Mouse (Mus musculus) kidney, adult 11 months (tissue): ENCODE measurements at regions not wholly inside any gene's neighbourhood (a gene's known extent, or its start where the extent isn't known, plus 50 kb on each side); places are given as distances from the start of the nearest gene placed in this dataset.

Experiments used
- DNase-seq: peaks from one replicate; pipeline ENCODE4 v3.0.0; 2022

DNA sequence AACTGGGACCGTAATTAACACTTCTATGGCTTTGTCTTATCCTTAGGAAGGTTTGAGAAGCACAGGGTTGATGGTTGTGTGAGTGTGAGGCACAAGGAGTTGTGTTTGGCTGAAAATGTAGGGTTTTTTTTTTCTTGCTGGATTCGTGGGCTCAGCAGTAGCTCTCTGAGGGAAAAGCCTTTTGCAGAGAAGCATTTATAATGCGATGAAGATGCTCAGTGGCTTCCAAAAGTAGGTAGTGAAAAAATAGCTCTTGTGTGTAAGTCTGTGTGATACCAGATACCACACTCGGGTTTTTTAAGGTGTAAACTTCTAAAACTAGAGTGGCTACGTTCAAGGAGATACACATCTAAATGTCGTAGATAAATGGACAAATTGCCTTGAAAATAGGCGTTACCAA is 149.1 kb upstream of the 4933402D24Rik start:
- DNase-seq: no peak

DNA sequence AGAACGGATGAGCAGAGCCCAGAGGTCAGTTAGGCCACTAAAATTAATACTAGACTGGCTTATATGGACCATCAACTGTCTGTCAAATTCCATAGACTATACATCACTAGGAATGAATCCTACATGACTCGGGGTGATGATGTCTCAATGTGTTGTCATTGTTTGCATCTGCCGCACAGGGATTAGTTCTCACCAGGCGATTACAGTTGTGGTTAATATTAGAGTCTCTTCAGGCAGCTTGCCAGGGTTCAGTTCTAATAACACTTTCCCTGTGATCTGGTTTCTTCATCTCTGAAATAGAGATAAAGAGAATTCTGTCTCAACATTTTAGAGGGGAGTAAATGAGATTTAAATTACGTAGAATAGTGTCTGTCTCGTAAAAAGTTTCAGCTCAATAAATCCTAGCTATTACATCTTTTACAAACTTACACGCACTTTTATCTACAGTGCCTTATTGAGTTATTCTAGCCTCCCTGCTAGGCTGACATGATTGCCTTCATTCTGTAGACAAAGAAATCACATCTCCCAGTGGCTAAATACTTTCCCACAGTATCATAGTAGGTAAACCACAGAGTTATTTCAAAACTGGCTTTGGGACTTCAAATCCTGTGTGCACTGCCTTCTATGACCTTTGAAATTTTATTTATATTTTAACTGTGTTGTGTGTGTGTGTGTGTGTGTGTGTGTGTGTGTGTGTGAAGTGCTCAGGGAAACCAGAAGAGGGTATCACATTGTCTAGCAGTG is 148.0 kb upstream of the 4933402D24Rik start:
- DNase-seq: no peak

DNA sequence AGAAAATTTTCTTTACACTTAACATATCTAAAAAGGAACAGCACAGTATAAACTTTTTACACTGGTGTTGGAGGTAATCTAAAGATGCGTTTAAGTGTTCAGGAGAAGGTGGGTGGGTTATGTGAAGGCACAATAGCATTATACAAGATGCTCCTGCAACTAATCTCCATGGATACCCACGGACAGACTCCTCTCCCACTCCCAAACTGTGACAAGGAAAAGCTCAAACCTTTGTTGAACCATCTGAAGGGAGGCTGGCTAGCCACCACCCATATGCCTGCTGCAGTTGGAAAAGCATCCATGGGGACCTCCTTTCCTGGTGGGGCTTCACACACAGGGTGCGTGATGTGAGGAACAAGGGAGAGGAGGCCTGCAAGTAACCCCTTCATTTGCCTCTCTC is 141.7 kb upstream of the 4933402D24Rik start:
- DNase-seq: no peak

DNA sequence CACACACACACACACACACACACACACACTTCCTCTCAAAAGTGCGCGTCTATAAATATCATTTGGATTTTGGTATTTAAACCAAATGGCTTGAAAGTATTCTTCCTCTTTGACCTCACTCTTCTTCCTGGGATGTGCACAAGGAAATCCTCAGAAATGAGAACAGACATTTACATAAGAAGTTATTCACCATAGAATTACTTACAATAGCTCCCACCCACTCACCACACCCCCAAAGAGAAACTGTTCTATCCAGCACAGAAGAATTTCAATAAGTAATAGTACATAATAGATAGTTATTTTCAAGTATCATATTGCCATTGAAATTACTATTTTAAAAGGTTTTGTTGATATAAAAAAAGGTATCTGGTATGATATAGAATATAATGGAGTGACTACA is 140.1 kb upstream of the 4933402D24Rik start:
- DNase-seq: no peak

DNA sequence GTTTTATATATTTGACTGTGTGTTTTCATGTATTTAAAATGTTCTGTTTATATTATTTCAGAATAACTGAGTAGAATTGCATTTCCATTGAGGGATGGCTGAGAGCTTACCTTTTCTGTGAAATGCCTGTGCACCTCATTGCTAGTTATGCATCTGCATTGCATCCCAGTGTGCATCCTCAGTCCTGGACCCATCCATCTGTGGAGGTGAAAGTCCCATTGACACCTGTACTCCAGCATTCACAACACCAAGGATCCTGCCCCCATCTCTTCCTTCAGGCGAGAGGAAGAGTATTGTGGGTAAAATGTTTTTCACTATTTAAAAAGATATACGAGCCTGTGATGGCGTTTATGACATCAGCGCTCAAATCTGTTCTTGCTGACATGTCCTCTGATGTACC is 134.6 kb upstream of the 4933402D24Rik start:
- no peak for DNase-seq

DNA sequence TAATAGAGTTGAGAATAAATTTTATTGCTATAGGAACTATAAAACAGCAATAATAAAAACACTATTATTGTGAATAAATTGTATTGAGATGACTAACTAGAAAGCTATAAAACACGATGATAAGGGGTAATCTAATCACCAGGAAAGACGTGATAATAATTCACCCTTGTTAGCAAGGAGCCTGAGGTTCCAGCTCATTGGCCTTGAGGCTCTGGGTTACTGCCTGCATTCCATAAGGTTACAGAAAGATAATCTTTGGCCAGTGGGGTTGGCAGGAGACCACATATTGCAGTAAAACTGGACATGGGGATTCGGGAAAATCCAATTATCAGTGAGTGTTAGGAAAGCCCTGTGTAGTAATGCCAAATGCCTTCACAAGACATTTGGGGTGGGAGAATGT is 134.1 kb upstream of the 4933402D24Rik start:
- peak; percentile 6 for DNase-seq

DNA sequence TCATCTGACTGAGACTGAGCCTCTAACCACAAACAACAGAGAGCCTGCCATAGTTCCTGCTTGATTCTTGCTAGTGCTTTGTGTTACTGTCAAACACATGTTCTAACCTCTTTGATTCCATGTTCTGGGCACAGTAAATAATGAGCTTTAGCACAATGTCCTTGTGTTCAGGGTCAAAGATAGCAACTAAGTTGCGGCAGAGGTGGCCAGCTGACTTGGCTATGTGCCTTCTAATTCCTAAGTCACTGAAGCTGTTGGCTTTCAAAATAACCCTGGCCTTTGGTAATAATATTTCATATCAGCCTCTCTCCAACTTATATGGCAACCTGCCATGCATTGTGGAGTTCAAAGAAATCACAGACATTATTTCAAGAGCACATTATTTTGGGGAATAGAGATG is 133.3 kb upstream of the 4933402D24Rik start:
- peak; percentile 10 for DNase-seq

DNA sequence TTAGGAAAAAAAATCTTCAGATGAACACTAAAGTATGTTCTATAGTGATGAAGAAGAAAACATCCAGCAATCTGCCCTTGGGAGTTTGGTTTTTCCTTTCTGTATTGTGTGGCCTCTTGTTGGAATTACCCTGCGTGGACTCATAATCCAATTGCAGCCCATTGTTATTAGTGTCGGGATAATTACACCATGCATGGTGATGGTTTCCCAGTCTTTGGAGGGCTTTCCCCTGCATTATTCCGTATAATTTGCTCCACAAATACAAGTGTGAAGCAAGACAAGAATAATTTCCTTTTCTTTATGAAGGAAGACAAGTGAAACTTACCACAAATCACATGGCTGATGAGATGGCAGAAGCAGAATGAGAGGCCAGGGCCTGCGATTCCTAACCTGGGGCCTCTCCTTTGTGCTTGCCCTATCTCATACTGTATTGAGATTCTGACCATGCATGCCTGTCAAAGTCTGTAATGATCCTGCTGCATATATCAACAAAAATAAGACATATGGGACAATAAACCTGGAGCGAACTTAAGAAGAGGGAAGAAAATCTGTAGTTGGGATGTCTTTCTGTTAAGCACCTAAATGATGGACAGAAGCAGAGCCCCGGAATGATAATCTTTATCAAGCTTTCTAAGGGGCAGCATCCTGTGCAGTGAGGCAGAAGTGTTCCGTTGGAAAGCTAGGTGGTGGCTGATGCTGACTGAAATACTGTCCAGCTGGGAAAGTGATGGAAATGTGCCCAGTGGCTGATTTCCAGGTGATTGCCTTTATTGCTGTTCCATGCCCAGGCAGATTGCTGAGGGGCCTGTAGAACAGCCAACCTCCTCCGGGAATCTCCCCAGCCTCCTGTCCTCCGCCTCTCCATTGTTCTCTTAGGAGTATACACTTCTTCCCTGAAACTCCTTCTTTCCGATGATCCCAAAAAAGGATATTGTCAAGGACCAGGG is 130.8 kb upstream of the 4933402D24Rik start:
- no peak for DNase-seq

DNA sequence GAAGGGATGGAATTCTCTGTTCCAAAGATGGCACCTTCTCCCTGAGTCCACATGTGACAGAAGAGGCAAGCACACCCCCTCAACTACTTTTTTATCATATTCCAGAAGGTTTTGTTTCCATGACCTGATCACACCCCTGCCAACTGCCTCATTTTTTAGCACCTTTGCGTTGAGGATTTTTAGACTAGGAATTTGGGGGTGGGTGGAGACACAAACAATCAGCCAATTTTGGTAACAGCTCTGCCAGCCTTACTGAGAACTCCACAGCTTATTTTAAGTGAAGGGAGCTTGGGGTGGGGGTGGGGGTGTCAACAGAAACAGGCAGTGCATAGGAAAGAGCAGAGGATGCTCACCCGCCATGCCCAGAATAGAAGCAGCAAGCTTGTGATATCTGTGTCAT is 129.7 kb upstream of the 4933402D24Rik start:
- no peak for DNase-seq

DNA sequence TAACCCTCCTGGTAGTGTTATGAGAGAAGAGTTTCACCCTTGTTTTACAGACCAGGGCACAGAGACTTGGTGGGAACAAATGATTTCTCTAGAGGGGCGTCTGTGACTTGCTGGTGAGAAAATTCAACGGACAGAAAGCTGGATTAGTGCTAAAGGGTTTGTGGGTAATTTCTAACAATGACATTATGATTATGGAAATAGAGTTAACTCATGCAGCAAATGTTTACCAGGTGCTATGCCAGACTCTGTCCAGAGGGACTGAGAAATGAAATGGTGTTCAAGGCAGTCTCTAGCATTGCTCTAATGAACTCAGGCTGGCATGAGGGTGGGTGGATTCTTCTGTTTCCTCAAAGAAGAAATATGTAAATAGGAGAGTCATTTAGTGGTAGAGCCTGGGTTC is 128.5 kb upstream of the 4933402D24Rik start:
- DNase-seq: no peak

DNA sequence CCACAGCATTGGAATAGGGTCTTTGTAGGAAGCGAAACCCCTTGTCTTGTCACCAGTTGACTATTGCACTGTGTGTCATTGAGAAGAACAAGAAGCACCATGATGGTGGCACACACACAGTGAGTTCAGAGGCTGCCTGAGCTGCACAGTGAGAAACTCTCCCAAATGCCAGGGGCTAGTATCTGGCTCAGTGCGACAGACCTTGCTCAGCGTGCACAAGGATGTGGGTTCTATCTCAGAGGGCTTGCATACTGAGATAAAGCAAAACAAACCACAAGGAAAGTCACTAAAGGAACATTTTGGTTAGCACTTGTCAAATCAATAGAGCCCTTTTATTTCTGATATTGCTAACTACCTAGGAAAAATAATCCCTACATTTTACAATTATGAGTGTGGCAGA is 110.5 kb upstream of the 4933402D24Rik start:
- no peak for DNase-seq

DNA sequence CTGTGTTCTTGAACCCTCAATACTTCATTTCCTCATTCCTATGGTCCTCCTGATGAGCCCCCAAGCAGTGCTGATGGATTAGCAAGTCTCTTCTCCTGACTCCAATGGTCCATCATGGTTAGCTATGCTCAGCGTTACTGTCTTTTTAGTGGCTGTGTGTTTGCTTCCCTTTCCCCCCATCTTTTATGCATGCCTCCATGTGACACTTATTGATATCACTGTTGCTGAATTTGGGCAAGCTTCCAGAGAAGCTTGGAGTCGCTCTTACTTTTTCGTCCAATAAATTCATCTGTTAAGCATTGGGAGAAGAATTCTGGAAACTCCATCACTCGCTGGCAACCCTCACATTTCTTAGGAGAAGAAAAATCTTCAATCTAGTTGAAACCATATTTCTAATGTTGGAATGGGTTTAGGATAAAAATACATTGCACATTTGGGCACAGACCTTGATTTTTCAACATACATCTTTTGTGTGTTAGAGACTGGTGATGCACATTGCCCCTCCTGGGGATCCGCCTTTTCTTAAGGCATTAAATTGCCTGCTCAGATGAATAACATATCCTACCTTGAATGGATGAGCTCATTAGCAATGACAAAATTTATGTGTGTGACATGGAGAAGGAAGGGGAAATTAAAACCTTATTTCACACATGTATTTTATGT is 107.7 kb upstream of the 4933402D24Rik start:
- no peak for DNase-seq

DNA sequence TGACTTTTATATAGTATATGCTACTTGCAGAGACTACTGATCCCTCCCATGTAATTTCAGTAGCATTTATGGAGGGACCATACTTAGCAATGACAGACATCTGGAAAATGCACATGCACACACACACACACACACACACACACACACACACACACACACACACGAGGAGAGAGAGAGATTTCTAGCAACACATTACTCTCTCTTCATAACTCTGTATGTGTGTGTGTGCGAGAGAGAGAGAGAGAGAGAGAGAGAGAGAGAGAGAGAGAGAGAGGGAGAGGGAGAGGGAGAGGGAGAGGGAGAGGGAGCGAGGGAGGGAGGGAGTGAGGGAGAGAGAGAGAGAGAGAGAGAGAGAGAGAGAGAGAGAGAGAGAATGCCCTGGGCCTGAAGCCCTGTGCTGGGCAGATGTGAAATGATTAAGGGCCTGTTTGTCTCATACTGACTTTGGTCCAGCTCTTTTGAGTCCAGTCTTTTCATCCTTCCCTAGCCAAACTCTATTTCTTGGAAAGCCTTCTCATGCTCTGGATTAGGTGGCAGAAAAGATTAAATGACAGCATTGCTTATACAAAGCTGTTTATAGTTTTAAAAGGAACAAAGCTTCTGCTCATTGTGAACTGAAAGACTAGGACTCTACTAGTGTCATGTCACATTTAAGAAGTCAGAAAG is 106.4 kb upstream of the 4933402D24Rik start:
- no peak for DNase-seq

DNA sequence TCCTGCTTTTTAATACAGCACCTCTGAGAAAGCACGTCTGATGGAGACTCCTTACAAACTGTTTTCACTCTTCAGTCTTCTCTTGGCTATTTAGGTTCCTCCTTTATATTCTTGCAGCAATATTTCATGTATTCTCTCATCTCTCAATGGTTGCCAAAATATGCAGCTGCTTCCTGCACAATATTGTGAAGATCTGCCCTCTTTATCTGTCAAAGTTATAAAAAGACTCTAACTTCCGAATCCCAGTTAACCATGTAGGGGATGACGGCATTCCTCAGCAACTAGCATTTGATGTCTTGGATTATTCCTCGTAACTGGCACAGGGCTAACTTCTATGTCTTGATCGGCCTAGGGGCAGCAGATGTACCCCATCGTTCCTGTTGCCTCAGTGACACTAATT is 102.8 kb upstream of the 4933402D24Rik start:
- DNase-seq: no peak

DNA sequence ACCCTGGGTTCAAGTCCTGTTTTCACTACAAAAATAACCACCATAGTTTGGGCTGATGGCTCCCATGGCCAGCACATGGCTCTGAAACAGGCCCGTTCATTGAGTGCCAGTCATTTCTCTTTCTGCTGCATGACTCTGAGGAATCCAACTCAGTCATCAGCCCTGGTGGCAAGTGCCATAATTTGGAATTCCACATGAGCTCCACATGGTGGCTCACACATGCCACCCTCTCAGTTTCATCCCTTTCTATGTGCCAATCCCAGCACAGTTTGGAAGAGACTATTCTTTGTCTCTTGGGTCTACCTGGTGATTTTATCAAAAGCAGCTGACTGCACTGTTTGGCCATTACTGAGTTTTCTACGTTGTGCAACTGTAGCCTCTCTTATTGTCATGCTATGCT is 100.3 kb upstream of the 4933402D24Rik start:
- DNase-seq: no peak

DNA sequence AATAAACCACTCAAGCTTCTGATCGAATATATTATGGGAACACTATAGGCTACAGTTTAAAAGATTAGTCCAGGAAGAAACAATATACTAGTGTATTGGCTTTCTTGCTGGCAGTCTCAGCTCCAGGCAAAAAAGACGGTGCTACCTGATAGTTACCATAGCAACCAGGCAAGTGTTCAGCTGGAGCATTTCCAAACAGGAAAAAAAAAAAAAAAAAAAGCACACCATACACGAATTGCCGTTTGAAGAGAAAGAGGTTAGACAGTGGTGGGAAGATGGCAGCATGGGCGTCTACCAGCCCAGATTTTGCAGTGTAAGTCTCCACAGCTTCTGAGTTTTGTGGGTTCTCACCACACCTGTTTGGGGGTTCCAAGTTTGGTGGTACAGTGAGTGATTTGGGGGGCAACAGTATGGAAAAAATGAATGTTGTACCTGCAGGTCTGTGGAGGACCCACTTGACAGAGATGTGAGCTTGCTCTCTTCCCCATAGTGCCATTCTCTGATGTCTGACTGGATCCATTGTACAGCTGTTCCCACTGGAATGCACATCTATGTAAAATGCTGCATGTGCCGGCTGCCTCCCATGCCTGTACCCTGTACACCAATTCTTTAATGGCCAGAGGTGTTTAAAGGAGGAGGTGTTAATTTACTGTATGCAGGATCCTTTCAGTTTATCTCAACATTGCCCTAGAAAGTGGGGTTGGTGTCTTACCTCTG is 89.0 kb upstream of the 4933402D24Rik start:
- DNase-seq: no peak

DNA sequence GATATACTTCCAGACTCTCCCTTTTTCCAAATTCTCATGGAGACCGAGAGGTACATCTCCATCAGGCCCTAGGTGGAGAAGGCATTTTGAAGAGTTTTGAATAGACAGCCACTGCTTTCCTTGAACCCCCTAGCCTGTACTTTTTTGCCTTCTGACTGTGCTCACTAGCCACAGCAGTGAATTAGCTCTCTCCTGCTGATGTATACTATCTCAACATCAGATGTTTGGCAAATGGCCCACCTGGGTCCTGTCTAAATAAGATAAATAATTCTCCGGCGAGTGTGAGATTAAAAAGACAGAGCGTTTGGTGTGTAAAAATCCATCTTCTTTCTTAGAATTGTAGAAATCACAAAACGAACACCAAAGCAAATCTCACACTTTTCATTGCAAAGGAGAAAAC is 88.4 kb upstream of the 4933402D24Rik start:
- DNase-seq: no peak

DNA sequence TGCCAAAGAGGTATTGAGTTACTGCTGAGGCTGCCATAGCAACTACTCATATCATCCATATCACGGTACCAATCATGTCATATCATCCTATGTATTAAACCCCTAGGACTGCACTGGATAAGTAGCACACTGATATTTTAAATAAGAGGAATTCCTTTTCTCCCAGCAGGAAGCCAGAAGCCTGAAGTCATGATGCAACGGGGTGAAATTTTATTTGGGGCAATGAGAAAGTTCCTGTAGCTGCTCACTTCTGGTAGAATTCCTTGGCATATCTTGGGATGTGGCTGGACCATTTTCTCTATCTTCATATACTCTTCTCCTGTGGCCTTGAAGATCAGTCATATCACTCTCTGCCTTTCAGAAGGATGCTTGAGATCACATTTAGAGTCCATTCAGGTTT is 87.3 kb upstream of the 4933402D24Rik start:
- no peak for DNase-seq

DNA sequence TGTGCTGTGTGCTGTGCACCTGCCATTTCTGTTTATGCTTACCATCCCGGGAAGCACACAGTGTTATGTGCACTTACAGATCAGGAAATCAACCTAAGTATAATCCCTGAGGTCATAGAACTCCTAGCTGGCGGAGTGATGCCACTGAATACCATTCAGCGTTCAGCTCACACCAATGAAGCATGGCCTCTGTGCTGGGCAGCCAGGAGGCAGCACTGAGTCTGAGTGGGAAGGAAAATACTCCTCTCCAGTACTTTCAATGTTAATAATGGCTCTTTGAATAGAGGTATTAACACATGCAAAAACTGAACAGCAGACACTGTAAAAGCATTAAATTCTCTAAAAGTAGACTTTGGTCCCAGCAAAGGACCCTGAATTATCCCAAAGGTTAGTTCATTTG is 85.7 kb upstream of the 4933402D24Rik start:
- DNase-seq: no peak

DNA sequence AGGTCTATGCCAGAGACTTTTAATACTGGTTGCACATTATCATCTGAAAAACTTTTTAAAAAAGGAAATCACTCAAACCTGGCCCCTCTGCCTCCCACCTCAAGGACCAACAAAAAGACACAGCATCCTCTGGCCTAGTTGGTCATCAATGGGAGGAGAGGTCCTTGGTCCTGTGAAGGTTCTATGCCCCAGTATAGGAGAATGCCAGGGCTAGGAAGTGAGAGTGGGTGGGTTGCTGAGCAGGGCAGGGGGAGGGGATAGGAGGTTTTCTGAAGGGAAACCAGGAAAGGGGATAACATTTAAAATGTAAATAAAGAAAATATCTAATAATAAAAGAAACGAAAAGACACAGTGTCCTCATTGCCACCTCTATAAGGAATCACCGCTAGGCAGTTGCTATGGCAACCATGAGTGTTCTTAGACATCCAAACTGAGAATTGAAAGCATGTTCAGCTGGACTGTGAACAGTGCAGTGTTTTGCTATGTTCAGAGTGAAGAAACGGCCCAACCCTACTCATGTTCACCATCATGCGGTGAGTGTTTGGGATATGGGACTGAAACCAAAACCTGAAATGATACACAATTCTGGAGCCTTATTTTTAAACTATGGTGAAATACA is 82.5 kb upstream of the 4933402D24Rik start:
- no peak for DNase-seq

DNA sequence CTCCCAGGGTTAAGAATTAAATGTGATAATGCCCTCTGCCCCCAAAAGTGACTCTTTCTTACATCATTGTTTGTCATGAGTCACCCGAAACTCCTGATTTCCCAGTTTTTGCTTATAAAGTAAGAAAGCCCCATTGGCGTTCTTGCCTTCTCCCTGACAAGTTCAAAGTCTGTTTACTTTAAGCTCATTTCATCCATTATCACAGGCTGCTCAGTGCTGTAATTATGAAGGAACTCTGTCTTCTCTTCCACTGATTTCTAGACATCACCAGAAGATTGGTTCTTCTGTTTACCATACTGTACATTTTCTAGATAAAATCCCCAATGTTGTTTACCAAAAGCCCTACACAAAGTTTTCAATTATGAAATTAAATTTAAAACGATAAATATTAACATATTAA is 81.2 kb upstream of the 4933402D24Rik start:
- DNase-seq: no peak
